Mouse (Mus musculus): ENCODE results near the gene Ano3.
"Not testable (repeated sequence)": the region's sequence is repeated elsewhere in the genome, so short reads cannot be mapped to it uniquely, and the experiment has no call there.

Gene Ano3

DNA sequence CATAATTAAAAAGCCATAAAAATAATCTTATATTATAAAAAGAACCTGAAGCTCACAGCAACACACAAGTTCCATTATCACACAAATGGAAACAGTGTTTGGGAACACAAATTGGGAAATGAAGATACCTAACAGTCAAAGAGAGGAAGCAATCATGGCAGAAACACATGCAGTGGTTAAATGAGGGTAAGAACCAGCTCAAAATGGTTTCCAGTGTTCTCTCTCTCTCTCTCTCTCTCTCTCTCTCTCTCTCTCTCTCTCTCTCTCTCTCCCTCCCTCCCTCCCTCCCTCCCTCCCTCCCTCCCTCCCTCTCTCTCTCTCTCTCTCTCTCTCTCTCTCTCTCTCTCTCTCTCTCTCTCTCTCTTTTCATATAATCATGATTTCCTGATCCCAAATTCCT is at the start of gene Ano3:
Ano3 (minus strand) TSS at position 101 of the 400 bp plus-strand sequence.
- not testable (repeated sequence) for DNase-seq (ENCODE audit: low read depth, low spot score)

DNA sequence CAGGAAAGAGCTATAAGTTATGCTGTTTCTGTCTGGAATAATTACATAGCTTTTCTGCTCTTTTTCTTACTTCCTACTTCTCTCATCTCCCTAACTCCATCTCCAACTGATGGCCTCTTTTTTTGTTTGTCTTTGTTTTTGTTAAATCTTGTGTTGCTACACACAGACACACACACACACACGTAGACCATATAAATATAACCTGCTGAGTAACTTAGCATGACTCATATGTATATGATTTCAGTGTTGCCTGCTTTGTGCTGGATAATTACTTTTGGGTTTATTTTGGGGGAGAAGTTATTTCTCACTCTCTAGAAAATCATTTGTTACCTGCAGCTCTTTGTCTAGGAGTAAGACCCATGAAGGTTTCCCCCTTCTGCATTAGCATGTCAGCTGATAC is 39.3 kb upstream of the Ano3 start:
- DNase-seq (ENCODE audit: low read depth, low spot score): no peak

DNA sequence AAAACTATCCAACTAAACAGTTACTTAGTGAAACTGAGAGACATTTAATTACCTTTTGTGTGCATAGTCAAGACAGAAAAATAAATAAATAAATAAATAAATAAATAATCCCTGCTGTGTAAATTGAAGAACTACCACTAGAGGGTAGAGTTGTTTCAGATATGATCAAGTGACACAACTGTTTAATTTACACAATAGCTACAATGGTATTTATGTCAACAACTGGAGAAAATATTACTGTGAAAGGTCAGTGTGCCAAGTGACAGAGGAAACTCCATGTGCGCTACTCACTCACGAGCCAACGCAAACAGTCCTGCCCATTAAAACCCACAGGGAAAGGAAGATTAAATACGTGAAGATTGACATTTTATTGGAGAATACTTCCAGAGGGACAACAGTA is 38.8 kb upstream of the Ano3 start:
- DNase-seq (ENCODE audit: low read depth, low spot score): no peak

DNA sequence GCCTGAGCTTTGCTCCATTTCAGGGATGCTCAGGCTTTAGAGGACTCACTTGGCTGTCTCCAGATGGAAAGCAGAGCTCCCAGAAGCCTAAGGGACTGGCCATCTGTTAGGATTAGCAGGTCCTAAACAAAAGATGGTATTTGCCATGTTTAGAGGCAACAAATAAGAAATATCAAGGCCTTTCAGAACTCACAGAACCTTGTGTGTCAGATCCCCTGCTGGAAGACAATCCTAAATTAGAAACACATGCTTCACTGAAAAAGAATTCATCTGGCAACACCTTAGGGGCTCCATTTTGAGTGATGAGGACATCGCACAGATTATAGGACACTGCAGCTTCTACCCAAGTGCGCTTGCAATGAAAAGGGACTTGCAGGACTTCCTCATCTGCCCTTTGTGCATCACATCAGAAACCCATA is 35.1 kb upstream of the Ano3 start:
- DNase-seq (ENCODE audit: low read depth, low spot score): no peak

DNA sequence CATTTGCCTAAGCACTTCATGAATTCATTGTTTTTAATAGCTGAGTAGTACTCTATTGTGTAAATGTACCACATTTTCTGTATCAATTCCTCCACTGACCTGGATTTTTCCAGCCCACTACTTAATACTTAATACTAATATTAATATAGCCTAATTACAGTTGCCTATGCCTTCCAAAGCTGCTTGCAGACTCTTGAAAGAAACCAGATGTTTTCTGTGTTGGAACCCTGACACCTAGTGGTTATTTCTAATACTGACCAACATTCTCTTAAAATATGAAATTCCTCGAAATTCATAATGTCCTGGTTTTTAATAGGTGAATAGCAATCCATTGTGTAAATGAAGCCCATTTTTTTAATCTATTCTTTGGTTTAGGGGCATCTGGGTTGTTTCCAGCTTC is 31.0 kb upstream of the Ano3 start:
- DNase-seq (ENCODE audit: low read depth, low spot score): peak; percentile 18

DNA sequence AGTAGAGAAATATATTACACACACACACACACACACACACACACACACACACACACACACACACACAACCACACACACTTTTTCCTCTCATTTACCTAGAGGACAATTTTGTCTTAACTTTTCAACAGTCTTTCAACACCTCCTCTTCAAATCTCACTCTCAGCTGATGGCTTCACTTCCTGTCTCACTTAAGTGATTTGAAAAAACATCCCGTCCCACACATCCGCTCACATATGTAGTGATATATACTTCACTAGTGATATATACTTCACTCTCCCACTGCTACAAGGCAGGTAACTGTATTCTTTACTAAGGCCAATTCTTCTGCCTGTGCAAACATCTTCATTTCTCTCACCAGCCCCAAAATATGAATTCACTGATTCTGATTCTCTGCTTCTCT is 28.9 kb upstream of the Ano3 start:
- no peak for DNase-seq (ENCODE audit: low read depth, low spot score)

DNA sequence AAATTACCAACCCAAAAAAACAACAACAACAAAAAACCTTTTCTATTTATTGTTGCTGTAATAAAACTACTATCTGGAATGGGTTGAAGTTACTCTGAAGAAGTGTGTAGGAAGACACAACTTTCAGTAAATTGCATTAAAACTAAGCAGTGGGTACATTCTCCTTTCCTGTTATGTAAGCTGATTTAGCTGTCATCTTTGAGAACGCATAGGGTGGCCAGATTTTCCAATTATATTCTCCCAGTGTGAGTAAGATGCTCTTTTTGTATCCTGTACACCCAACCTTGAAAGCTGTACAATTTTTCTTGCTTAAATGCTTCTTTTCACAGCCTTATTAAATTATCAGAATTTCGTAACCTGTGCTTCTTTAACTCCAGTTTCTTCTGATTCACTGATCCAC is 26.1 kb upstream of the Ano3 start:
- no peak for DNase-seq (ENCODE audit: low read depth, low spot score)

DNA sequence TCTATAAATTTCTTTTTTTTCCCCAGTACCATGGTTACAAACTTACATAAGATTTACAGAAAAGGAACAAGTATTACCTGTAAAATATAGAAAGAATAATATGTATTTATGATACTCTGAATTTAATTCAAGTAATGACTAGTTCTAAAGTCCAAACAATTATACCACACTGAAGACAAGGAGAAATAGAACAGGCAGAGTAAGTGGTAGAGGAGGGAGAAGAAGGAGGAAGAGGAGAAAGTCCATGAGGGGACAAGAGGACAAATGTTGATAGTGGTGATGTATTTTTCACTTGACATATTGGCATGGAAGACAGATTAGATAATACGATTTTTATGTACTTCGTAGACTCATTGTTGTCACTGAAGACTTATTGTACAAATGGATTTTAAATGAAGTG is 19.4 kb upstream of the Ano3 start:
- DNase-seq (ENCODE audit: low read depth, low spot score): no peak

DNA sequence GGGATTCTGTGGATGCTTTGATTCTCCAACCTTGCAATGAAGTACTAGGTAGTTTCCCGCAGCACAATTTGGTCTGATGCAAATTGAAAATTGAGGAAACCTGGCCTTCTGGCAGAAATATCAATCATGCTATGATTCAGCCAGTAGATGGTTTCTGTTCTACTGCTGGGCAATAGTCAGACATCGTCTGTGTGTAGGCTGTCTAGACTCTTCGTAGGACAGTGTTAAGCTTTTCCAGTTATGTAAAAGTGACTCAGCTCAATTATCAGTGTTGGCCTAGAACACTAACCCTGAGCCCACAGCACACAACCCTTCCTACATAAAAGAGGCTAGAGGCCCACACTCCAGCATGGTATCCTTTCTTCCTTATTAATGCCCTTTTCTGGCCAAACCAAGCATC is 14.7 kb upstream of the Ano3 start:
- DNase-seq (ENCODE audit: low read depth, low spot score): no peak

DNA sequence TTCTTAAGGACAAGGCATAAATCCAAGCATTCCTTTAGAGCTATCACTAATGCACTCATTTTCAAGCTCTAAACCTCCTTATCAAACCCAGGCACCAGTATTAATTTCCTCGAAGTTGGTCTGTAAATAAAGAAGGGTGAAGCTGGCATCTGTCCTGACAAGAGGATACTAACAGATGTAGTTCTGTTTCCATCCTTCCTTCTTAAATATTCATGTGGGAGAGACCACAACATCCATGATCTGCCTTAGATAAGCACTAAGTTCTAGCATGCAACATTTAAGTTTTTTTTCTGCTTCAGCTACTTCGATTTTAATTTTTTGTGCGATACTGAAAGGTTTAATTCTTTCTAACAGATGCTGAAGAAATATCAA is 305 bp downstream of the Ano3 start:
- no peak for DNase-seq (ENCODE audit: low read depth, low spot score)

DNA sequence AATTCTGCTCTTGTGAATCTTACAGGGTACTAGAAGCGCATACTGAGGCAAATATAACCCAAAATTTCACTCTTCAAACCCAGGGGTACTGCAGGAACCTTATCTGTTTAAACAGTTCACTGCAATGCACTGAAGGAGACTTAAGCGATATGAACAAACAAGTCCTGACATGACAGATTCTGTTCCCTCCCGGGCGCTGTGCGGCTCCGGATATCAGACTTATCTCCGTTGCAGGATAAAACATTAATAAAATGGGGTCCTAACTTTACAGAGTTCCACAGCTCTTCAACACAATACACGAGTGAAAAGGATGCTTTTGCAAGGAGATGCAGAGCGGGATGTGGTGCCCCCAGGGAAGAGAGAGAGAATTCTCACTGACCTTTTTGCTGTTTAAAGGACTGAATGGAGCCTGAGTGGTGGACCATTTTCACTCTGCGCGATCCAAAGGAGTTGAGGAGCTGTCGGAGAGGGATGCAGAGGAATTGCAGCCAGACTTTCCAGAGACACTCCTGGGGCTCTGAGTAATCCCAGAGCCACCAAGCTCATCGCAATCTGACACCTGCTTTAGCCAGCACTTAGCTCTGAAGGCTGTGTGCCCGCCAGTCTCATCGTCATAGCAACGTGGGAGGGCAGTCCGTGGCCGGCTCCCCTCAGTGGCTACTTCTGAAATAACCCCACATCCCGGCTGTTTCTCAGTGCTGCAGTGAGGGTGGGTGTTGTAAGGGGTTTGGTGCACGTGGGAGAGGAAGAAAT is 868 bp downstream of the Ano3 start:
- peak; percentile 48 for DNase-seq (ENCODE audit: low read depth, low spot score)

DNA sequence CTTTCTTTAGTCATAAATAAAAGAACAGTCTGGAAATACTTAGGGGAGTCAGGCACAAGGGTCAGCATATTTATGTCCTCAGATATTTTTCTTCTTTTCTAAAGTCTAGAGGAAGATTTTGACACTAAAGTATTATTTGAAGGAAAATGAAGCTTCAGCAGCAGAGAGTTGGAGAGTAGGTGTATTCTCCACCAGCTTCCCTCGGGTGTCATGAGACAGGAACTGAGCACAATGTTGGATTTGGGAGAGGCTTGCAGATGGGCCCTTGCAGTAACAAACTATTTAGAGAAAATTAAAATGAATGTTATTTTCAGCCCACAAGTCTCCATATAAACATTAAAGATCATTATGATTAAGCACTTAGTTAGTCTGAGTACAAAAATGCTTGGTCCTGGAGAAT is 5.6 kb downstream of the Ano3 start:
- no peak for DNase-seq (ENCODE audit: low read depth, low spot score)

DNA sequence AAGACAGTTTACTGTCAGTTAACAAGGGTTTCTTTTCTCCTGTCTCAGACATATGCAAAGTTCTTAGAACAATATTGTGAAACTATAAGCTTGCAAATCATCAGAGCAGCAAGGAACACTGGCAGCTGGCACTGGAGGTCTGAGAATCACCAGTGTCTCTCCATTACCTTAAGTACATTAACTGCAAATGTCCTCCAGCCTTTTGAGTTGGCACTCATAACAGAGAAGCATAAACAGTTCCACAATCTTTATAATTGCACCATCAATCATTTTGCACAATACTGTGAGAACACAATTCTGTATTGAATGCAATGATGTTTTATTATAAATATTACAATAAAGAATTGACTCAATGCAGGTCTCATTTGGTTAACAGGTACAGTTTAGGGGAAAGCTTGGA is 15.0 kb downstream of the Ano3 start:
- no peak for DNase-seq (ENCODE audit: low read depth, low spot score)

DNA sequence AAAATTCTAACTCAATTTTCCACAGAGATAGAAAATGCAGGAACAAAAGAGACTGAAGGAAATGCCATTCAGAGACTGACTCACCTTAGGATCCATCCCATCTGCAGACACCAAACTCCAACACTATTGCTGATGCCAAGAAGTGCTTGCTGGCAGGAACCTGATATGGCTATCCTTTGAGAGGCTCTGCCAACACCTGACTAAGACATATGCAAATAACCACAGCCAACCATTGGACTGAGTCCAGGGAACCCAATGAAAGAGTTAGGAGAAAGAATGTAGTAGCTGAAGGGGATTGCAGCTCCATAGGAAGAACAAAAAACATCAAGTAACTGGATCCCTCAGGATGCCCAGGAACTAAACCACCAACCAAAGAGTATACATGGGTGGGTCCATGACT is 21.6 kb downstream of the Ano3 start:
- DNase-seq (ENCODE audit: low read depth, low spot score): no peak

DNA sequence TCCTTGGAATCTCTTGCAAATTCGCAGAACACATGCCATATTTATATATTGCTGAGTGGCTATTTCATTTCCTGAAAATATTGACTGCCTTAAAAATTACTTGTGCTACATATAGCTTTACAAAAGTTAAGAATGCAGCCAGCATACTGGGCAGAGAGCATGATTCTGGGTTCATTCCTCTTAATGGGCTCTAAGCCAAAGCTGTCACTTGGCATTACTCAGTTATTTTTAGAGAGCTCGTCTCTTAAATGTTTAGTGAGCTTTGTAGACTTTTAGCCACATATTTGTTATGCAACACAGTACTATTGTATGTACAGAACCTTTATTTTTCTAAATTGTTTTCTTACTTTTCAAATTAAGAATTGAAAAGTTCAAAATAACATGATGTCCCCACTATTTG is 41.2 kb downstream of the Ano3 start:
- no peak for DNase-seq (ENCODE audit: low read depth, low spot score)

DNA sequence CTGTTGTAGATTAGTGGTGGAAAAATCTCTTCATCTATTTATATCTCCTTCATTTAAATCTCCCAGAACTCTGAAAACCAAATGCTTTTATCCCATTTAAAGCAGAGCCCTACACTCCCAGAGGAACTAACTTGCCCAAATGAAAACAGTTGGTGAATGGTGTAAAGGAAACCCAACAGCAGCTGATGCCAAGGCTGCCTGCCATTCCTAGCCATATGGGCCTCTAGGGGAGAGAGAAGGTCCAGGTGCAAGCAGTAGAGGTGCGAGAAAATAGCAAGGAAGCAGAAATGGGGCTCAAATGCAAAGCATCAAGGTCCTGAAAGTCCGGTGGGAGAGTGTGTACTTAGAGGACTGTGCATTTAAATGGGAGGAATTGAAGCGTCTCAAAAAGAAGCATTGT is 44.2 kb downstream of the Ano3 start:
- DNase-seq (ENCODE audit: low read depth, low spot score): peak; percentile 0

DNA sequence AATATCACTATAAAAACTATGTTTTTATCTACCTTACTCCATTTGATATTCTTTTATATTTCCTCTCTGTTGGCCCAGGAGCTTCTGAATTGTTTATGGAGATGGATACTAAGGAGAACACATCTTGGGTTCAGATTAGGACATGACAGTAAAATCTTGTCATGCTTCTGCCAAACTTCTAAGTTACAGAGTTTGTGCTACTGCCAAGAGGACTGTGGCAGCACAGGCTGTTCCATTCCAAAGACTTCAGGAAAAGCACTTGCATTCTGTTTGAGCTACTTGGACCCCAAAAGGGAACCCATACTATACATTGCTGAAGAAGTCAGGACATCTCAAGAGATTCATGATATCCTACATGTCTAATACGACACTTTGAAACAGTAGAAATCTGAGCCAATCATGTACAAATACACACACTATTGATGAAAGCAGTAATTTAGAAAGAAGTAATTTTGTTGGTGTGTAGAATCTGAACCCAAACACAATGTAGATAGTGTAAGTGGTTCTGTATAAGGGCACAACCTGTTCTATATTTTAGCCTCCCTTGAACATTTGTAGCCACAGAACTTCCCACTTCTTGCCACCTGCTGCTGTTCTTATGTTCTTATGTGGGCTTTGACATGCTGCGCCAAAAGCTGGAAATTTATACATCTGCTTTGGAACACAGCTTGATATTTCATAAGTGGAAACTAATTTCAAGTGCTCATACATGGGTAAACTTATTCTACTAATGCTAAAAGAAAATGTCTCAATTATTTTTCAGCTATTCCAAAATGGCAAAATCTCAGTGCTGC is 54.0 kb downstream of the Ano3 start:
- no peak for DNase-seq (ENCODE audit: low read depth, low spot score)

DNA sequence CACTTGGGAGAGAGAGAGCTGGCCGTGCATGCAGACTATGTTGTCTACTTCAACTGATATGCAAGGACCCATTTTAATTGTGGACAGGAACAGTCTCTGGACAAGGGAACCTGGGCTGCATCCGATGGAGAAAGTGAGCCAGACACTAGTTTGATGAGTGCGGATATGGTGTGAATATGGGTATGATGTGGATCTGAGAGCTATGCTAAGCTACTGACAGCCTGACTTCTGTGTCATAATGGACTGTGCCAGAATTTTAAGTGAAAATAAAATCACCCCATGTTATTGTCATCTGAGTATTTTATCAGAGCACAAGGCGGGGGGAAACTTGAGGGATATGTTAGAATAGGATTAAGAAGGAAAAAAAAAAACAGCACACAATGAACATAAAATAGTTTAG is 79.1 kb downstream of the Ano3 start:
- DNase-seq (ENCODE audit: low read depth, low spot score): no peak

DNA sequence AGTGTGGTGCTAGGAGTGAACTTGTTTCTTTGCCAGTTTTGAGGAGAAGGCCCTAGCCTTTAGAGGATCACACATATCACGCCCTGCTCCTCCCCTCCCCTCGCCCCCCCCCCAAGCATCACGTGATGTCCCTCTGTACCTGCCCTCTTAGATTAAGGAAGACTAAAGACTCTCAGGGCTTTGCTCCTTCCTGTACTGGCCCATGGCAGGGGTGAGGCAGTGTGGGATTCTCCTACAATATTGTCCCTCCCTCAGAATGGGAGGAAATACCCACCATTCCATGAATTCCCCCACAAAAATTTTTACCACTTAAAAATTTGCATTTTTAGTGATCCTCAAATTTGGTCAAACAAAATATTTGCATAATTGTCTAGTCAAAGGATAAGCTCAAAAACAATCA is 85.1 kb downstream of the Ano3 start:
- DNase-seq (ENCODE audit: low read depth, low spot score): no peak

DNA sequence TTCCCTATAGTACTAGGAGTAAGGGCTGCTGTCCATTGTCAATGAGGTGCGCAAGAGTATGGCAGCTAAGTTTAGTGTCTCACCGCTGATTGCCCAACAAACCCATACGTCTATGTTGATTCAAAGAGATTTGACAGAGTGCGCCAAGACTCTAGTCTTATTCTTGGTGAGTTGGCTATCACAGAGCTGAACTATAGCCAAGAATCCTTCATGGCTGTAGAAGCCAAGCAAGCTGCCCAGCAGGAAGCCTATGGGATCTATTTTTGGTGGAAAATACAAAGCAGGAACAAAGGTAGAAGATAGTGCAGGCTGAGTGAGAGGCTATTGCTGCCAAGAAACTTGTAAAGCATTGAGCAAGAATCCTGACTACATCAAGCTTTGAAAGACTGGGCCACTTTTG is 87.3 kb downstream of the Ano3 start:
- DNase-seq (ENCODE audit: low read depth, low spot score): no peak

DNA sequence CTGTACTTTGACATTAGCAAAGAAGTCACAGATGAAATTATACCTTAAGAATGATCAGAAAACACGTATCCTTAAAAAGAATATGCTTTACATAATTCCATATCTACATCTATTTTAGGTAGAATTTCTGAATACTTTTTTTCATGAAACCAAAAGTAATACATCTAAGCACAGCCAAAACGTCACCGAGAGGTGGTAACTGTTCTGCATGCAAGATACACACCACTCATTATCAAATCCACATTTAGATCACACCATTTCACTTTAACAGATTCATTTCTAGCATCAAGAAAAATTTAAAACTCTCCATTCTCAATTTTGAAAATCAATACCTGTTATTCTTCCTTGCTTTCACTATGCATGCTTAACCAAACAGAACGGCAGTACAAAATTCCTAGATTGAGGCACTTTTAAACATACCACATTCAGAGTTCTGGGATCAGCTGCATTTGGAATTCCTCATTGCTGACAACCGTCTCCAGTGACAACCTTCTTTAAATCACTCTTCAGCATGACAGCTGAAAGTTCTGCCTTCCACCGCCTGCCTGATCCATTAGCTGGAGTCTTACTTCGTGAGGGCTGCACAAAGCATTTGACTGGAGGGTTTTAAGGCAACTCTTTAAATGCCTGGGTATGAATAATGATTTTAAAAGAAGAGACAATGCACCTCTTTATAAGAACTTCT is 111.0 kb downstream of the Ano3 start:
- no peak for DNase-seq (ENCODE audit: low read depth, low spot score)

DNA sequence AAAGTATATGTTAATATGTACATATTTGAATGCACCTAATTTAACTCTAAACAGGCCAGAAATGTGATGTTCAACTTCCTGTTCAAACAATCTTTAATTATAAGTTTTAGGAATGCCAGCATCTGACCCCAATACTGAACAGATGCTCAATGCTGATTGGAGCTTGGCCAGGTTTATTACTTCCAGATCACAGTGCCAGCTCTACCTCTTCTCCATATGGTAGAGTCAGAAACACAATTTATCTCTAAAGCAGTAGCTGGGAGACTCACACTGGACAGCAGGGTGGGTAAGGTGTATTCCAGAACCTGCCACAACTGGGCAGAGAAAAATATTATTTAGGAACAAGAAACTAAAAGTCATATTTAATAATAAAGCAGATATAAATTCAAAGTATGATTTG is 134.5 kb downstream of the Ano3 start:
- DNase-seq (ENCODE audit: low read depth, low spot score): no peak

DNA sequence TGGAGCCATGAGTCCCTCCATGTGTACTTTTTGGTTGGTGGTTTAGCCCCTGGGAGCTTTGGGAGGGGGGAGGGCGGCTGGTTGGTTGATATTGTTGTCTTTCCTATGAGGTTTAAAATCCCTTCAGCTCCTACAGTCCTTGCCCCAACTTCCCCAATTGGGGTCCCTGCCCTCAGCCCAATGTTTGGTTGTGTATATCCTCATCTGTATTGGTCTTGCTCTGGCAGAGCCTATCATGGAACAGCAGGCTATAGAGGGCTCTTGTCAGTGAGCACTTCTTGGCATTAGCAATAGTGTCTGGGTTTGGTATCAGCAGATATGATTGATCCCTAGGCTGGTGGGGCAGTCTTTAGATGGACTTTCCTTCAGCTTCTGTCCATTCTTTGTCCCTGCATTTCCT is 135.8 kb downstream of the Ano3 start:
- DNase-seq (ENCODE audit: low read depth, low spot score): no peak

All from forelimb bud, embryonic 11.5 days (tissue).